Mouse (Mus musculus) ovary, postnatal 10 days (tissue): ENCODE data around the gene Slc30a6.
"Not testable (repeated sequence)": the region's sequence is repeated elsewhere in the genome, so short reads cannot be mapped to it uniquely, and the experiment has no call there.

Experiments
- DNase-seq: peaks from one replicate; pipeline ENCODE4 v3.0.0; 2022; ENCODE audit warnings: low spot score

Gene Slc30a6

GRCm38 (mm10) chr17:74449776-74450175, 54.4 kb downstream of the Slc30a6 start:
- DNase-seq = no peak

- no peak for DNase-seq
Measured at GRCm38 (mm10) chr17:74453928-74454327, 58.5 kb downstream of the Slc30a6 start.

GRCm38 (mm10) chr17:74454660-74455059, 59.3 kb downstream of the Slc30a6 start:
- no peak for DNase-seq

GRCm38 (mm10) chr17:74455426-74455825, 60.0 kb downstream of the Slc30a6 start:
- DNase-seq = no peak

- DNase-seq = no peak
Measured at GRCm38 (mm10) chr17:74456825-74457224, 61.4 kb downstream of the Slc30a6 start.

GRCm38 (mm10) chr17:74457972-74458677, 62.7 kb downstream of the Slc30a6 start:
- no peak for DNase-seq

GRCm38 (mm10) chr17:74458711-74459408, 63.5 kb downstream of the Slc30a6 start, which contains the start of gene Nlrc4:
Nlrc4 (minus strand) TSS chr17:74459142.
- DNase-seq = no peak

- no peak for DNase-seq
Measured at GRCm38 (mm10) chr17:74463510-74463909, 68.1 kb downstream of the Slc30a6 start.

- not testable (repeated sequence) for DNase-seq
Measured at GRCm38 (mm10) chr17:74467981-74468380, 72.6 kb downstream of the Slc30a6 start.

- DNase-seq = not testable (repeated sequence)
Measured at GRCm38 (mm10) chr17:74470133-74470532, 74.7 kb downstream of the Slc30a6 start.
